Mouse (Mus musculus) 3T3-L1 (cell line): ENCODE data around the gene Otos.

Experiments
- DNase-seq: peaks from one replicate; pipeline ENCODE4 v3.0.0-alpha.2; 2015; ENCODE audit warnings: low read depth, low spot score

Otos gene

GRCm38 (mm10) chr1:92607711-92608110 lies 40.9 kb downstream of the Otos start:
- no peak for DNase-seq

DNA sequence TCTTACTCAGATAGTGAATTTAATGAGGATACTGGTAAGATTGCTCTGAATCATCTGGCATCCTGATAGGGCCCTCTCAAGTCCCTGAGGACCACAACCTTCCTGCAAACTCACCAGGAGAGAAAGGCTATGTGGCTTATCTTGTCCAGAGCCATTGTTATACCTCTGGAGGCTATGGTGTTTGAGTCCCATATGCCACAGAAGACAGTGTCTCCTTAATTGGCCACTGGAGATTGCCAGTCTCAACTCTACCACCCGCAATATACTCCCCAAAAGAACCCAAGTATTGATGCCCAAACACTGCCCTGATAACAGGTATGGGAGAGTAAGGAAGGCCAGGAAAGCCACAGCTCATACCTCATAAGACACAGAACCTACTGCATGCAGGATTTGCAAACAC lies 43.2 kb downstream of the Otos start, which contains the start of gene Olfr1410:
Gene Olfr1410, plus strand, starts transcription at position 301 of the 400 bp plus-strand sequence.
- DNase-seq, result no peak

DNA sequence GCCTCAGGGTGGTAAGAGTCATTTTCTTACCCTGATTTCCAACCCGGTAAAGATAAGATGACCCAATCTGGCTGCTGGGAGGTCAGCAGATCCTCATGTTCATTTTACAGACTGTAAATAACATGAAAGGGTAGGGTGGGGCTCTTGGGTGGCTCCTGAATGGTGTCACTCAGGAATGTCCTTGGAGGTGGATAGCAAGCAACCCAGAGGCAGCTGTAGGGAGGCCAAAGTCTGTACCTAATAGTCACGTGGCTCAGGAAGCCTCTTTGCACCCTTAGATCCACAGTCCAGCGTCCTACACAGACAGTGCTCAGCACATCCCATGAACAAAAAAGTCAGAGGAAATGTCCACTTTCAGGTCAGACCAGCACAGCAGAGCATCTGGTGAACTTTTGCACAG lies 52.6 kb downstream of the Otos start:
- no peak for DNase-seq
